In genomic region chr9:123523676-123524075, GRCm38 (mm10) we compare ENCODE assay signal across 8 mouse cellular contexts. TPM values are rescaled to one million over a fixed set of nuclear protein-coding genes. Genes with fewer than 3 reads are reported as not detected.
DNase-seq lines count a peak whose midpoint lies in the region; ATAC-seq lines count a peak whose summit lies in the region.

No protein-coding gene starts in this region.

- H3K4me1 ChIP-seq in liver, embryonic 12.5 days: peaks cover 35% of the 10 kb centered on the region
- H3K4me1 ChIP-seq in limb, embryonic 10.5 days: peaks cover 5% of the 10 kb centered on the region; the same call in 1 of the 2 replicates

- no peak overlapping the region for H3K9ac ChIP-seq in liver, embryonic 12.5 days

- DNase-seq in cerebellum, postnatal 10 days: peak; percentile 56 to 71
- no peak for DNase-seq in cerebellum, postnatal 36 days
- peak; percentile 63 for DNase-seq in liver
- peak; percentile 60 for DNase-seq in T-cell, adult 2 months (ENCODE audit: low spot score)
- peak; percentile 53 for DNase-seq in limb, embryonic 10.5 days (ENCODE audit: low spot score)
- DNase-seq in thymus, postnatal 0 days (ENCODE audit: low spot score): peak; percentile 62
- DNase-seq in frontal cortex, postnatal 36 days (ENCODE audit: low spot score in 2 of 2): no peak

- H3K36me3 ChIP-seq in liver, embryonic 12.5 days: peaks cover 29% of the 10 kb centered on the region
- H3K36me3 ChIP-seq in limb, embryonic 10.5 days: peaks cover 31% of the 10 kb centered on the region

- no peak overlapping the region for H3K4me2 ChIP-seq in liver, embryonic 12.5 days

- ATAC-seq in liver, embryonic 12.5 days: no peak

- H3K4me3 ChIP-seq in liver, embryonic 12.5 days: no peak overlapping the region
- no peak overlapping the region for H3K4me3 ChIP-seq in limb, embryonic 10.5 days

- no peak overlapping the region for H3K27ac ChIP-seq in liver, embryonic 12.5 days
- H3K27ac ChIP-seq in limb, embryonic 10.5 days: no peak overlapping the region

- H3K9me3 ChIP-seq in liver, embryonic 12.5 days (replicated peaks): no peaks in the 10 kb centered on the region
- no peaks in the 10 kb centered on the region for H3K9me3 ChIP-seq in limb, embryonic 10.5 days (replicated peaks)

- WGBS in liver, embryonic 12.5 days (ENCODE audit: insufficient replicate concordance): 26% methylated on average over 3 of the region's 3 CpGs
- 41% methylated on average over 3 of the region's 3 CpGs for WGBS in limb, embryonic 10.5 days

- H3K27me3 ChIP-seq in liver, embryonic 12.5 days (replicated peaks): no peaks in the 10 kb centered on the region
- H3K27me3 ChIP-seq in limb, embryonic 10.5 days (ENCODE audit: low read depth, poor library complexity, severe bottlenecking): no peaks in the 10 kb centered on the region

RNA-seq across cellular contexts. Expression of gene Sacm1l, which starts 5.9 kb away (rescaled TPM):
- 36.3 and 36.7 TPM in 2 replicates for polyA plus RNA-seq in liver, embryonic 12.5 days (2016; fragmentation: Nextera tagmentation; extraction: Ambion mirVana)
- polyA plus RNA-seq in limb, embryonic 10.5 days (2016; fragmentation: Nextera tagmentation; extraction: Ambion mirVana): 39.9 and 45.3 TPM in 2 replicates
- 46.7 and 47.3 TPM in 2 replicates for polyA plus RNA-seq in thymus, postnatal 0 days (2015; fragmentation: Nextera tagmentation; extraction: Ambion mirVana)

RNA-seq across cellular contexts. Expression of gene Limd1, which starts 45.2 kb away (rescaled TPM):
- polyA plus RNA-seq in liver, embryonic 12.5 days (2016; fragmentation: Nextera tagmentation; extraction: Ambion mirVana): 30.4 and 30.9 TPM in 2 replicates
- polyA plus RNA-seq in limb, embryonic 10.5 days (2016; fragmentation: Nextera tagmentation; extraction: Ambion mirVana): 55.2 and 55.8 TPM in 2 replicates
- polyA plus RNA-seq in thymus, postnatal 0 days (2015; fragmentation: Nextera tagmentation; extraction: Ambion mirVana): 33.6 and 33.7 TPM in 2 replicates

Comparison
In these comparisons a context has a peak if more than half of its experiments do, and no peak if none do; other contexts are left out.
1. DNase-seq: peak in cerebellum, postnatal 10 days (2 of 2), liver (single experiment), T-cell, adult 2 months (single experiment), limb, embryonic 10.5 days (single experiment) and thymus, postnatal 0 days (single experiment); none in cerebellum, postnatal 36 days (0 of 2) and frontal cortex, postnatal 36 days (0 of 2).